Mouse (Mus musculus): ENCODE measurements around the gene Lin52.

DNA sequence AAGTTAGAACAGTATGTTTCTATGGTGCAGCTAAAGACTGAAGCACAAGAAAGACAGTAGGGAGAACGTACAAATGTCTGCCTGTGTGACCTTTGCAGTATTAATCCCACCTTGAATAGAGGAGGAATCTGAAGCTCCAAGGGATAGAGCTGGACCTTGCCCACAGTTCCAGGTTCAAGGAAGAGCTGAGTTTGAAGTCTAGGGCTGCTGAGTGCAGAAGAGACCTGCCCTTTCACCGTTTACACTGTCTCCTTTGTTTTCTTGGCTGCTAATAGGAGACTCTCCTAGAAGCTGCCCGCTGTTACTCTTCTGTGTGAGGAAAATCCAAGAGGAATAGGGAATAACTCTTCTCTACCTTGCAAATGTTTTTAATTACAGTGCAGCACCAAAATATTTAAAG is 72.5 kb downstream of the Lin52 start:
- TF ChIP-seq POLR2A (IDR thresholded peaks at IDR 0.05; ENCODE audit: control insufficient read depth, extremely low read depth, insufficient read depth, low read length, poor library complexity) (no peak), CTCF (IDR thresholded peaks at IDR 0.05; ENCODE audit: borderline replicate concordance, control insufficient read depth, extremely low read depth, insufficient read depth, low read length, poor library complexity) (no peak)
